Mouse (Mus musculus) cerebellum, adult 2 months (tissue): ENCODE data around the gene Rxfp2. TPM values are rescaled to one million over a fixed set of nuclear protein-coding genes. Genes with fewer than 3 reads are reported as not detected.

Source experiments
- DNase-seq, 2 experiments: peaks; one replicate each; pipeline ENCODE4 v3.0.0; 2021
- H3K27ac ChIP-seq: fragments of 200-500 bp; 2 replicates; pipeline ENCODE4 v1.5.1; 2012; ENCODE audit warnings: low read length, control low read depth, inconsistent platforms; ENCODE audit not compliant: insufficient read depth
- H3K27me3 ChIP-seq: fragments of 200-500 bp; 2 replicates; pipeline ENCODE4 v1.6.1; 2012; ENCODE audit warnings: inconsistent platforms, mild to moderate bottlenecking, low read length, moderate library complexity; ENCODE audit not compliant: control insufficient read depth, insufficient read depth
- H3K4me1 ChIP-seq: fragments of 200-500 bp; 2 replicates; pipeline ENCODE4 v1.6.1; 2011; ENCODE audit warnings: low read length; ENCODE audit not compliant: control insufficient read depth, insufficient read depth
- H3K4me3 ChIP-seq: fragments of 200-500 bp; replicated peaks from 2 replicates; pipeline ENCODE3; 2011; ENCODE audit warnings: mild to moderate bottlenecking, low read depth, low read length, control low read depth; ENCODE audit not compliant: insufficient read depth
- CTCF ChIP-seq: fragments of 200-500 bp; IDR thresholded peaks from 2 replicates; pipeline ENCODE4 v1.5.1; 2011; ENCODE audit warnings: low read depth, mild to moderate bottlenecking, control low read depth, low read length, moderate library complexity, borderline replicate concordance; ENCODE audit not compliant: insufficient read depth
- POLR2A ChIP-seq: fragments of 200-500 bp; IDR thresholded peaks from 2 replicates; pipeline ENCODE4 v1.6.1; 2011; ENCODE audit warnings: low read length, control low read depth, borderline replicate concordance; ENCODE audit not compliant: insufficient read depth
- WGBS: fragments of 180-500 bp; shearing (Covaris S2); methylation state at CpG from one replicate; pipeline ENCODE4 v1.1.7; 2018; 5-methylcytosine and 5-hydroxymethylcytosine counted together
- polyA plus RNA-seq: library from polyadenylated mRNA; depleted of rRNA; stranded (reverse); fragments of >200 nt; gene quantifications from 2 replicates; pipeline ENCODE4 v1.2.3, GENCODE M21; 2012

Gene Rxfp2
- polyA plus RNA-seq, 1 experiment, result 0.23 TPM

DNA sequence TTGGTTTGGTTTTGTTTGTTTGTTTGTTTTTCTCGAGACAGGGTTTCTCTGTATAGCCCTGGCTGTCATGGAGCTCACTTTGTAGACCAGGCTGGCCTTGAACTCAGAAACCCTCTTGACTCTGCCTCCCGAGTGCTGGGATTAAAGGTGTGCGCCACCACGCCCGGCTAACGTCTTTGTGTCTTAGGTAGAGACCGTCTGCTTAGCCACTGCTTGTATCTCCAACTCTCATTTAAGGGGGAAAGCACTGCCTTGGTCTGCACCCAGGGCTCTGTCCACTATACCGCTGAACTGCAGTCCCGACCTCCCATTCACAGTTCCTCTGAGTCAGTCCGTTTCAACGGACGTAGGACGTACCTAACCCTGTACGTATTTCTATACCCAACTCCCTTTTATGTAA is 6.4 kb downstream of the Rxfp2 start:
- H3K27me3 ChIP-seq, result no peaks in the 10 kb centered on the region
- 95% methylated on average over 14 of the region's 14 CpGs for WGBS
- no peak overlapping the region for H3K27ac ChIP-seq
- no peak overlapping the region for H3K4me3 ChIP-seq
- DNase-seq, result no peak
- TF ChIP-seq CTCF (no peak), POLR2A (no peak)
- no peaks in the 10 kb centered on the region; the same call in 1 of the 2 replicates for H3K4me1 ChIP-seq

DNA sequence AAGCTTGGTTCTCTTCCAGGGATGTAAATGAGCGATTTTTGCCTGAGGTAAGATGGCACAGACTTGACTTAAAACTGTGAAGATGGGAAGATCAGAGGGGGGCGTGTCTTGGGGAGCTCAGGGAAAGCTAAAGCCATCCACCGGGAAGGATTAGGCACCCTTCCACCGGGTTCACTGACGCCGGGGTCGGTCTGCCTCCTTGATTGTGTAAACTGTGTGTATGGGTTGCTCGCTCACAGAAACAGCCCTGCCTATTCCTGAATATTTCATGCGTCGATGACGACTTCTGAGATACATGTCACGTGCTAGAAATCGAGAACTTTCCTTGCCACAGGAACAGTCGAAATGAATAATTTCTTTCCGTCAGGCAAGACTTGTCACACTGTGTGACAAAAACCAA is 6.9 kb downstream of the Rxfp2 start:
- 88% methylated on average over 15 of the region's 15 CpGs for WGBS
- no peak for DNase-seq
- H3K27ac ChIP-seq, result no peak overlapping the region
- no peak for TF ChIP-seq CTCF
- no peak for TF ChIP-seq POLR2A
- no peak overlapping the region for H3K4me3 ChIP-seq
- no peaks in the 10 kb centered on the region; the same call in 1 of the 2 replicates for H3K4me1 ChIP-seq
- no peaks in the 10 kb centered on the region for H3K27me3 ChIP-seq

DNA sequence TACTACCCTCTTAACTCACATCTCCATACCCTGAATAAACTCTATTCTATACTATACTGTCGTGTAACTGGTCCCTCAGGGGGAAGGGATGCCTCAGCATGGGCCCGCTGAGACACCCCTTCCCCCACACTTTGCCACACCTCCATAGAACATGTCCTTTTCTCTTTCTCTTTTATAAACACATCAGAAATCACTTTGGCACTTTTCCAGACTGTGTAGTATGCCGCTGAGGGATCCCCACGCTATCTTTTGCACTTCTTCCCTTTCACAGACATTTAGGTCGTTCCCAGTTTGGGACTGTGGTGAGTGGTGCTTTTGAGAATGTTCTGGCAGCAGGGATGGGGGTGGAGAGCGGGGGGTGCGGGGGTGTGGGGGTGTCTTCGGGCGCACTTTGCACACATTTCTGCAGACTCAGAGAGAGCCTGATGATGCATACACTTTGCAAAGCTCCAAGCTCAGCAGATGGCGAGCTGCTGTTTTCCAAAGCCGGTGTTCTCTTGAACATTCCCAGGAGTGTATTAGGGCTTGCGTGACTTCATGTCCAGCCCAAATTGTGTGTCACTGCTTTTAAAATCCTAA is 8.1 kb downstream of the Rxfp2 start:
- Histone ChIP-seq H3K27ac (no peak overlapping the region), H3K27me3 (no peaks in the 10 kb centered on the region), H3K4me3 (no peak overlapping the region), H3K4me1 (no peaks in the 10 kb centered on the region; the same call in 1 of the 2 replicates)
- TF ChIP-seq CTCF (no peak), POLR2A (no peak)
- WGBS, result 32% methylated on average over 12 of the region's 12 CpGs
- DNase-seq, result no peak

DNA sequence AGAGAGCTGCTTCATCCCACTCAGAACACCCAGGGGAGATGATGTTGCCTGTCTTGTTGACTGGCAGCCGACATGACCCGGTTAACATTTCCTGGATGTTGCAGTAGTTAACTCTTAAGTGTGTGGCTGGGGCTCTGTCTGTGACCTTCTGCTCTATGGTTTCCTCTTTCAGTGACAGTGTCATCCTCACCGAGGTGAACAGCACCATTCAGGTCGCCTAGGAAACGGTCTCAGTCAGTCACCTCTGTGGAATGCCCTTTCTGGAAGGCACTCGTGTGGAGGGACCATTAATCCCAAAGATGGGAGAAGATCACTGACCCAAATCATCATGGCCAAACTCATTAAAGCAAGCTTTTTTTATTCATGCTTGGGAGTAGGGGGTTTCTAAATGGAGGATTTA is 12.7 kb downstream of the Rxfp2 start:
- Histone ChIP-seq H3K4me3 (no peak overlapping the region), H3K27ac (no peak overlapping the region), H3K4me1 (no peaks in the 10 kb centered on the region; the same call in 1 of the 2 replicates), H3K27me3 (no peaks in the 10 kb centered on the region; the same call in 1 of the 2 replicates)
- 26% methylated on average over 6 of the region's 6 CpGs for WGBS
- TF ChIP-seq CTCF (no peak), POLR2A (no peak)
- DNase-seq, result no peak

DNA sequence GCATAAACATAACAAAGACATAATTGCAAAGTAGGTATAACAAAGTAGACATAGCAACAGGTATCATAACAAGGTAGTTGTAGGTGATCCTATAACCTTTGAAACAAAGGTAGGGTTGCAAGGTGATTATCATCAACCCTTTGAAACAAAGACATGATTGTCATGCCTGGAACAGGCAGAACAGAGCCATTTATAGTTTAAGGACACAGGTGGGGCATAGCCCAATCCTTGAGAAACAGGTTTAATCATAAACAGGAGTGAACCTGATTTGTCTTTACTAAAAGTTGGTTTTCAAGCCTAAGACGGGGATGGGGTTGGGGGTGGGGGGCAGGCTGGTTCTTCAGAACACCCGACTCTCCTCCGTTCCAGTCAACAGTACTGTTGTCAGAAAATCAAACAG is 13.2 kb downstream of the Rxfp2 start:
- no peak overlapping the region for H3K4me3 ChIP-seq
- no peaks in the 10 kb centered on the region; the same call in 1 of the 2 replicates for H3K4me1 ChIP-seq
- DNase-seq, result no peak
- H3K27me3 ChIP-seq, result no peaks in the 10 kb centered on the region; the same call in 1 of the 2 replicates
- TF ChIP-seq CTCF (no peak), POLR2A (no peak)
- no peak overlapping the region for H3K27ac ChIP-seq
- WGBS, result 32% methylated on average over 3 of the region's 3 CpGs

DNA sequence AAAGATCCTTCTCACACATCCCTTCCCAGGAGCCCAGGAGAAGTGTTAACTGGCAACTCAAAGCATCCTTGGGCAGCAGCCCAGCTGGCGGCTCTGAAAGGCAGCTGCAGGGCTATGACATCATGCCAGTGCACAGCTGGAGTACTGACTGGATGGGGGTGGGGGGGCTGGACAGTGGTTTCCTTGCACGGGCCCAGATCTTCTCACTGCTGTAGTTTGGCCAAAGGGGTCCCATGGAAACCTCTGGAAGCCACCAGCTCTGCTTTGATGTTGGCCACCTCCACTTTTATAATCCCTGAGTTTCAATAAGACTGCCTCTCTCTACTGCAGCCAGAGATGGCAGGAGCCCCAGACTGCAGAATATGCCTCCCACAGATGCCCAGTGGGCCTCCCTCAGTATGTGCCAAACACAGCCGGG is 13.6 kb downstream of the Rxfp2 start:
- no peak for TF ChIP-seq POLR2A
- TF ChIP-seq CTCF, result no peak
- H3K27ac ChIP-seq, result no peak overlapping the region
- 5% methylated on average over 3 of the region's 3 CpGs for WGBS
- H3K27me3 ChIP-seq, result no peaks in the 10 kb centered on the region; the same call in 1 of the 2 replicates
- H3K4me3 ChIP-seq, result no peak overlapping the region
- DNase-seq, result peak in 1 of 2 experiments; percentile 8
- H3K4me1 ChIP-seq, result no peaks in the 10 kb centered on the region; the same call in 1 of the 2 replicates

DNA sequence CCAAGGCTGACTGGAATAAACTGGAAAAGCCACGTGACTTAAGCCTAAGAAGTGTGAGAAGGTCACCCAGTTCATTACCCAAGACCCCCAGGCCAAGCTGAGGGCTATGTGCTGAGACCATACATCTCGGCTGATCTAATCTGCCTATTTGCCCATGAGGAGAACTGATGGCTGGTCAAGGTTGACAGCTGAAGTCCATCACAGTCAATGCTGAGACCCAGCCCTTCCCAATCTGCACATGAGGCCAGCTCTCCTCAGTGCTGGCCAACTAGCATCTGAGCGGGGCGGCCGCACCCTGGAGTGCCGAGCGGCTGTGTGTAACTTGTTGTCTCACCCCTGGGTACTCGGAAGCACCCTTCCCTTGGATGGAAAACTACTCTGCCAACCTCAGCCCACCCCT is 17.8 kb downstream of the Rxfp2 start:
- Histone ChIP-seq H3K4me1 (no peaks in the 10 kb centered on the region), H3K4me3 (no peak overlapping the region), H3K27me3 (no peaks in the 10 kb centered on the region; the same call in 1 of the 2 replicates), H3K27ac (no peak overlapping the region)
- TF ChIP-seq POLR2A, result no peak
- no peak for TF ChIP-seq CTCF
- DNase-seq, result no peak
- WGBS, result 67% methylated on average over 8 of the region's 8 CpGs

DNA sequence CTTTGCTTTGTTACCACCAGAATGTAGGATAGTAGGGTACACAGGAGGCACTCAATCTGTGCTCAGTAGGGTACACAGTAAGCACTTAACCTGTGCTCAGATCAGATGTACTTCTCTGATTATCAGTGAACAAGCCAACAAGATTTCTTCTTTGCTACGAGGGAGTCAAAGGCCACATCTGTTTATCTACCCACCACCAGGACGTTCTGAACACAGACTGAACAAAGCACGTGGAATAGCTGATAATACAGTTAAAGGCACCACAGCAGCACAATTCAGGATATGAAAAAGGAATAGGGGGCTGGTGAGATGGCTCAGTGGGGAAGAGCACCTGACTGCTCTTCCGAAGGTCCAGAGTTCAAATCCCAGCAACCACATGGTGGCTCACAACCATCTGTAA is 18.4 kb downstream of the Rxfp2 start:
- Histone ChIP-seq H3K4me1 (no peaks in the 10 kb centered on the region), H3K27me3 (no peaks in the 10 kb centered on the region), H3K27ac (no peak overlapping the region), H3K4me3 (no peak overlapping the region)
- no peak for DNase-seq
- TF ChIP-seq POLR2A (no peak), CTCF (no peak)
- 70% methylated on average over 4 of the region's 4 CpGs for WGBS

GRCm38 (mm10) chr5:150044533-150044932 is 26.1 kb downstream of the Rxfp2 start:
- Histone ChIP-seq H3K27me3 (no peaks in the 10 kb centered on the region), H3K27ac (no peak overlapping the region), H3K4me1 (no peaks in the 10 kb centered on the region), H3K4me3 (no peak overlapping the region)
- 58% methylated on average over 2 of the region's 2 CpGs for WGBS
- TF ChIP-seq CTCF (no peak), POLR2A (no peak)
- no peak for DNase-seq
